Mouse (Mus musculus) midbrain, embryonic 13.5 days (tissue): ENCODE data around the gene Slc25a16. TPM values are rescaled to one million over a fixed set of nuclear protein-coding genes. Genes with fewer than 3 reads are reported as not detected.
"Not testable (repeated sequence)": the region's sequence is repeated elsewhere in the genome, so short reads cannot be mapped to it uniquely, and the experiment has no call there.

Experiments used
- ATAC-seq: fragments of 200-750 bp; cut with Nextera tagmentation; 2 replicates; pipeline ENCODE4 v1.8.0; 2017; ENCODE audit warnings: mild to moderate bottlenecking, moderate TSS enrichment, moderate library complexity
- H3K27ac ChIP-seq: fragments of 300-500 bp; sonication (generic); 2 replicates; pipeline ENCODE4 v1.5.1; 2015; ENCODE audit warnings: inconsistent platforms, mild to moderate bottlenecking, moderate library complexity
- H3K27me3 ChIP-seq: fragments of 300-500 bp; sonication (generic); 2 replicates; pipeline ENCODE4 v1.6.1; 2015; ENCODE audit warnings: mild to moderate bottlenecking, inconsistent platforms
- H3K36me3 ChIP-seq: fragments of 300-500 bp; sonication (generic); 2 replicates; pipeline ENCODE4 v1.6.1; 2015; ENCODE audit warnings: mild to moderate bottlenecking, inconsistent platforms
- H3K4me1 ChIP-seq: fragments of 300-500 bp; sonication (generic); replicated peaks from 2 replicates; pipeline ENCODE4 v1.6.1; 2015; ENCODE audit warnings: inconsistent platforms
- H3K4me2 ChIP-seq: fragments of 300-500 bp; sonication (generic); replicated peaks from 2 replicates; pipeline ENCODE4 v1.6.1; 2015; ENCODE audit warnings: moderate library complexity, mild to moderate bottlenecking, inconsistent platforms
- H3K4me3 ChIP-seq: fragments of 300-500 bp; sonication (generic); replicated peaks from 2 replicates; pipeline ENCODE4 v1.5.1; 2015; ENCODE audit warnings: mild to moderate bottlenecking, inconsistent platforms
- H3K9ac ChIP-seq: fragments of 300-500 bp; sonication (generic); replicated peaks from 2 replicates; pipeline ENCODE4 v1.6.1; 2015; ENCODE audit warnings: mild to moderate bottlenecking, inconsistent platforms
- H3K9me3 ChIP-seq: fragments of 300-500 bp; sonication (generic); 2 replicates; pipeline ENCODE4 v1.6.1; 2016; ENCODE audit warnings: mild to moderate bottlenecking, inconsistent platforms
- WGBS: fragments of 180-500 bp; shearing (Covaris S2); methylation state at CpG from one replicate; pipeline ENCODE4 v1.1.7; 2015; 5-methylcytosine and 5-hydroxymethylcytosine counted together
- polyA plus RNA-seq: library from polyadenylated mRNA; unstranded; fragments of >200 nt; fragmentation: Nextera tagmentation; extraction: Ambion mirVana; gene quantifications from 2 replicates; pipeline ENCODE4 v1.2.1, GENCODE M21; 2015

The Slc25a16 gene
- polyA plus RNA-seq, 1 experiment from 2014 or later, result 11.6 TPM

- H3K36me3 ChIP-seq, result no peaks in the 10 kb centered on the region
- H3K4me1 ChIP-seq, result no peaks in the 10 kb centered on the region
- no peak overlapping the region for H3K27ac ChIP-seq
- 17% methylated on average over 4 of the region's 4 CpGs for WGBS
- no peaks in the 10 kb centered on the region for H3K27me3 ChIP-seq
- ATAC-seq, result no peak
- no peak overlapping the region for H3K9ac ChIP-seq
- no peak overlapping the region for H3K4me3 ChIP-seq
- no peak overlapping the region for H3K4me2 ChIP-seq
- H3K9me3 ChIP-seq, result no peaks in the 10 kb centered on the region
Observed at GRCm38 (mm10) chr10:62892549-62893232, 27.7 kb upstream of the Slc25a16 start.

- no peak overlapping the region for H3K9ac ChIP-seq
- H3K36me3 ChIP-seq, result no peaks in the 10 kb centered on the region
- H3K4me3 ChIP-seq, result no peak overlapping the region
- H3K27ac ChIP-seq, result no peak overlapping the region
- 77% methylated on average over 6 of the region's 6 CpGs for WGBS
- H3K4me2 ChIP-seq, result no peak overlapping the region
- ATAC-seq, result no peak
- H3K27me3 ChIP-seq, result no peaks in the 10 kb centered on the region
- H3K4me1 ChIP-seq, result no peaks in the 10 kb centered on the region
- no peaks in the 10 kb centered on the region for H3K9me3 ChIP-seq
Observed at GRCm38 (mm10) chr10:62893356-62893884, 27.0 kb upstream of the Slc25a16 start.

GRCm38 (mm10) chr10:62894447-62894846 is 26.0 kb upstream of the Slc25a16 start:
- Histone ChIP-seq H3K36me3 (no peaks in the 10 kb centered on the region), H3K4me1 (no peaks in the 10 kb centered on the region), H3K9ac (no peak overlapping the region), H3K4me2 (no peak overlapping the region), H3K9me3 (no peaks in the 10 kb centered on the region), H3K4me3 (no peak overlapping the region), H3K27me3 (no peaks in the 10 kb centered on the region), H3K27ac (no peak overlapping the region)
- no peak for ATAC-seq
- 85% methylated on average over 3 of the region's 3 CpGs for WGBS

GRCm38 (mm10) chr10:62895386-62895785 is 25.0 kb upstream of the Slc25a16 start:
- H3K4me1 ChIP-seq, result no peaks in the 10 kb centered on the region
- no peaks in the 10 kb centered on the region for H3K9me3 ChIP-seq
- no peak overlapping the region for H3K27ac ChIP-seq
- H3K36me3 ChIP-seq, result no peaks in the 10 kb centered on the region
- no peaks in the 10 kb centered on the region for H3K27me3 ChIP-seq
- H3K9ac ChIP-seq, result no peak overlapping the region
- no peak overlapping the region for H3K4me2 ChIP-seq
- no peak for ATAC-seq
- H3K4me3 ChIP-seq, result no peak overlapping the region
- WGBS, result 85% methylated on average over 6 of the region's 6 CpGs

GRCm38 (mm10) chr10:62896035-62896434 is 24.4 kb upstream of the Slc25a16 start:
- 84% methylated on average over 4 of the region's 4 CpGs for WGBS
- no peak overlapping the region for H3K4me2 ChIP-seq
- no peak overlapping the region for H3K27ac ChIP-seq
- H3K4me1 ChIP-seq, result no peaks in the 10 kb centered on the region
- ATAC-seq, result no peak
- H3K9me3 ChIP-seq, result no peaks in the 10 kb centered on the region
- no peaks in the 10 kb centered on the region for H3K27me3 ChIP-seq
- no peak overlapping the region for H3K4me3 ChIP-seq
- no peak overlapping the region for H3K9ac ChIP-seq
- no peaks in the 10 kb centered on the region for H3K36me3 ChIP-seq

GRCm38 (mm10) chr10:62896774-62897173 is 23.7 kb upstream of the Slc25a16 start:
- 73% methylated on average over 4 of the region's 4 CpGs for WGBS

GRCm38 (mm10) chr10:62897437-62897836 is 23.0 kb upstream of the Slc25a16 start:
- no peaks in the 10 kb centered on the region for H3K36me3 ChIP-seq
- H3K4me1 ChIP-seq, result no peaks in the 10 kb centered on the region
- H3K27ac ChIP-seq, result no peak overlapping the region
- ATAC-seq, result no peak
- H3K4me2 ChIP-seq, result no peak overlapping the region
- no peak overlapping the region for H3K4me3 ChIP-seq
- H3K9ac ChIP-seq, result no peak overlapping the region
- H3K9me3 ChIP-seq, result no peaks in the 10 kb centered on the region
- H3K27me3 ChIP-seq, result no peaks in the 10 kb centered on the region
- WGBS, result 93% methylated on average over 3 of the region's 3 CpGs

More at GRCm38 (mm10) chr10:62896774-62897173, 23.7 kb upstream of the Slc25a16 start:
- no peak for ATAC-seq
- no peak overlapping the region for H3K9ac ChIP-seq
- no peak overlapping the region for H3K27ac ChIP-seq
- no peaks in the 10 kb centered on the region for H3K36me3 ChIP-seq
- H3K4me3 ChIP-seq, result no peak overlapping the region
- no peaks in the 10 kb centered on the region for H3K9me3 ChIP-seq
- no peaks in the 10 kb centered on the region for H3K4me1 ChIP-seq
- no peaks in the 10 kb centered on the region for H3K27me3 ChIP-seq
- H3K4me2 ChIP-seq, result no peak overlapping the region

GRCm38 (mm10) chr10:62898061-62898460 is 22.4 kb upstream of the Slc25a16 start:
- no peak overlapping the region for H3K9ac ChIP-seq
- no peaks in the 10 kb centered on the region for H3K4me1 ChIP-seq
- H3K27ac ChIP-seq, result no peak overlapping the region
- no peak overlapping the region for H3K4me2 ChIP-seq
- no peaks in the 10 kb centered on the region for H3K9me3 ChIP-seq
- H3K4me3 ChIP-seq, result no peak overlapping the region
- ATAC-seq, result no peak
- no peaks in the 10 kb centered on the region for H3K36me3 ChIP-seq
- WGBS, result 90% methylated on average over 2 of the region's 2 CpGs
- no peaks in the 10 kb centered on the region for H3K27me3 ChIP-seq

- Histone ChIP-seq H3K9me3 (no peaks in the 10 kb centered on the region), H3K4me3 (no peak overlapping the region), H3K4me2 (no peak overlapping the region), H3K27ac (no peak overlapping the region), H3K27me3 (no peaks in the 10 kb centered on the region), H3K9ac (no peak overlapping the region), H3K4me1 (no peaks in the 10 kb centered on the region), H3K36me3 (no peaks in the 10 kb centered on the region)
- 92% methylated on average over 4 of the region's 4 CpGs for WGBS
- no peak for ATAC-seq
Observed at GRCm38 (mm10) chr10:62900144-62900543, 20.3 kb upstream of the Slc25a16 start.

GRCm38 (mm10) chr10:62901826-62902225 is 18.6 kb upstream of the Slc25a16 start:
- Histone ChIP-seq H3K4me3 (no peak overlapping the region), H3K27me3 (no peaks in the 10 kb centered on the region), H3K9me3 (no peaks in the 10 kb centered on the region), H3K9ac (no peak overlapping the region), H3K4me2 (no peak overlapping the region), H3K27ac (no peak overlapping the region), H3K4me1 (no peaks in the 10 kb centered on the region), H3K36me3 (no peaks in the 10 kb centered on the region)
- WGBS, result 47% methylated on average over 8 of the region's 8 CpGs
- ATAC-seq, result no peak

GRCm38 (mm10) chr10:62902829-62903228 is 17.6 kb upstream of the Slc25a16 start:
- Histone ChIP-seq H3K27ac (no peak overlapping the region), H3K4me3 (no peak overlapping the region), H3K4me1 (no peaks in the 10 kb centered on the region), H3K4me2 (no peak overlapping the region), H3K9ac (no peak overlapping the region), H3K27me3 (no peaks in the 10 kb centered on the region), H3K9me3 (no peaks in the 10 kb centered on the region), H3K36me3 (no peaks in the 10 kb centered on the region)
- 58% methylated on average over 1 of the region's 1 CpGs for WGBS
- no peak for ATAC-seq

- no peak overlapping the region for H3K4me2 ChIP-seq
- H3K4me3 ChIP-seq, result no peak overlapping the region
- H3K36me3 ChIP-seq, result no peaks in the 10 kb centered on the region
- no peak overlapping the region for H3K9ac ChIP-seq
- no peak for ATAC-seq
- H3K27me3 ChIP-seq, result no peaks in the 10 kb centered on the region
- H3K9me3 ChIP-seq, result no peaks in the 10 kb centered on the region
- H3K4me1 ChIP-seq, result no peaks in the 10 kb centered on the region
- no peak overlapping the region for H3K27ac ChIP-seq
- 93% methylated on average over 7 of the region's 7 CpGs for WGBS
Observed at GRCm38 (mm10) chr10:62906336-62906735, 14.1 kb upstream of the Slc25a16 start.

GRCm38 (mm10) chr10:62908896-62909295 is 11.5 kb upstream of the Slc25a16 start, which contains the start of gene Tet1:
TSS of gene Tet1 (minus strand) at chr10:62908996.
- no CpG with 5 or more reads among the region's 1 CpGs for WGBS
- H3K9ac ChIP-seq, H3K36me3 ChIP-seq, H3K27me3 ChIP-seq, H3K9me3 ChIP-seq, H3K27ac ChIP-seq, H3K4me2 ChIP-seq, H3K4me3 ChIP-seq, H3K4me1 ChIP-seq, ATAC-seq: not testable (repeated sequence)
